Mouse (Mus musculus): ENCODE measurements around the gene Gse1.

GRCm38 (mm10) chr8:120565151-120565711, 337.0 kb downstream of the Gse1 start:
- TF ChIP-seq POLR2A (IDR thresholded peaks at IDR 0.05; ENCODE audit: borderline replicate concordance, insufficient read depth, low read length) (no peak), CTCF (IDR thresholded peaks at IDR 0.05; ENCODE audit: borderline replicate concordance, insufficient read depth, low read depth, low read length) (no peak)

Measured in cerebellum, adult 2 months (tissue).